Mouse (Mus musculus) hindbrain, embryonic 13.5 days (tissue): ENCODE data around the gene Ap2a2. TPM values are rescaled to one million over a fixed set of nuclear protein-coding genes. Genes with fewer than 3 reads are reported as not detected.
"Not testable (repeated sequence)": the region's sequence is repeated elsewhere in the genome, so short reads cannot be mapped to it uniquely, and the experiment has no call there.

Experiments used
- ATAC-seq: fragments of 200-750 bp; cut with Nextera tagmentation; 2 replicates; pipeline ENCODE4 v1.8.0; 2017; ENCODE audit warnings: moderate TSS enrichment; ENCODE audit not compliant: low FRiP score
- H3K27ac ChIP-seq: fragments of 300-500 bp; sonication (generic); 2 replicates; pipeline ENCODE4 v1.5.1; 2015; ENCODE audit warnings: inconsistent platforms, mild to moderate bottlenecking, moderate library complexity
- H3K27me3 ChIP-seq: fragments of 300-500 bp; sonication (generic); 2 replicates; pipeline ENCODE4 v1.6.1; 2015; ENCODE audit warnings: mild to moderate bottlenecking, inconsistent platforms
- H3K36me3 ChIP-seq: fragments of 300-500 bp; sonication (generic); 2 replicates; pipeline ENCODE4 v1.6.1; 2015; ENCODE audit warnings: mild to moderate bottlenecking, inconsistent platforms
- H3K4me1 ChIP-seq: fragments of 300-500 bp; sonication (generic); replicated peaks from 2 replicates; pipeline ENCODE4 v1.6.1; 2015; ENCODE audit warnings: inconsistent platforms
- H3K4me2 ChIP-seq: fragments of 300-500 bp; sonication (generic); 2 replicates; pipeline ENCODE4 v1.6.1; 2015; ENCODE audit warnings: inconsistent platforms, mild to moderate bottlenecking, moderate library complexity
- H3K4me3 ChIP-seq: fragments of 300-500 bp; sonication (generic); 2 replicates; pipeline ENCODE4 v1.5.1; 2015; ENCODE audit warnings: mild to moderate bottlenecking, inconsistent platforms
- H3K9ac ChIP-seq: fragments of 300-500 bp; sonication (generic); 2 replicates; pipeline ENCODE4 v1.6.1; 2015; ENCODE audit warnings: mild to moderate bottlenecking, inconsistent platforms
- H3K9me3 ChIP-seq: fragments of 300-500 bp; sonication (generic); 2 replicates; pipeline ENCODE4 v1.6.1; 2016; ENCODE audit warnings: inconsistent platforms
- WGBS: fragments of 180-500 bp; shearing (Covaris S2); methylation state at CpG from one replicate; pipeline ENCODE4 v1.1.7; 2015; 5-methylcytosine and 5-hydroxymethylcytosine counted together
- polyA plus RNA-seq: library from polyadenylated mRNA; unstranded; fragments of >200 nt; fragmentation: Nextera tagmentation; extraction: Ambion mirVana; gene quantifications from 2 replicates; pipeline ENCODE4 v1.2.1, GENCODE M21; 2015

Gene Ap2a2
- polyA plus RNA-seq, 1 experiment from 2014 or later, result 105 TPM

DNA sequence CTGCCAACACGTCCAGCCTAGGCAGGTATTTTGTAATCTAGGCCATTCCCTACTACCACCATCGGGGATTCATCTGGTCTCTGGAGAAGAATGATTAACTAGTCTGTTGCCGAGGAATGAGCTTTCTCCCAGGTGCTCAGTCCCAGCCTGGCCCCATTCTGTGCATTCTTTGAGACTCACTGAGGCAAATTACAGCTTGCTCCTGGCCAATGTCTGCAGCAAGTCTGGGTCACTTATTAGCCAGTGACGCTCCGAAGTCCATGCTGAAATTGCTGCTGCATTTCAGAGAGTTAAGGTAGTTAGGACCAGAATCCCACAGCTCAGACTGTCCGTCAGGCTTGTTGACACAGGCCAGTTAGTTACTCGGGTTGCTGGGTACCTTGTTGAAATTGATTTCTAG lies 19.4 kb downstream of the Ap2a2 start:
- 76% methylated on average over 7 of the region's 7 CpGs for WGBS
- Histone ChIP-seq H3K36me3 (peaks cover 4% of the 10 kb centered on the region), H3K9ac (no peak overlapping the region)

DNA sequence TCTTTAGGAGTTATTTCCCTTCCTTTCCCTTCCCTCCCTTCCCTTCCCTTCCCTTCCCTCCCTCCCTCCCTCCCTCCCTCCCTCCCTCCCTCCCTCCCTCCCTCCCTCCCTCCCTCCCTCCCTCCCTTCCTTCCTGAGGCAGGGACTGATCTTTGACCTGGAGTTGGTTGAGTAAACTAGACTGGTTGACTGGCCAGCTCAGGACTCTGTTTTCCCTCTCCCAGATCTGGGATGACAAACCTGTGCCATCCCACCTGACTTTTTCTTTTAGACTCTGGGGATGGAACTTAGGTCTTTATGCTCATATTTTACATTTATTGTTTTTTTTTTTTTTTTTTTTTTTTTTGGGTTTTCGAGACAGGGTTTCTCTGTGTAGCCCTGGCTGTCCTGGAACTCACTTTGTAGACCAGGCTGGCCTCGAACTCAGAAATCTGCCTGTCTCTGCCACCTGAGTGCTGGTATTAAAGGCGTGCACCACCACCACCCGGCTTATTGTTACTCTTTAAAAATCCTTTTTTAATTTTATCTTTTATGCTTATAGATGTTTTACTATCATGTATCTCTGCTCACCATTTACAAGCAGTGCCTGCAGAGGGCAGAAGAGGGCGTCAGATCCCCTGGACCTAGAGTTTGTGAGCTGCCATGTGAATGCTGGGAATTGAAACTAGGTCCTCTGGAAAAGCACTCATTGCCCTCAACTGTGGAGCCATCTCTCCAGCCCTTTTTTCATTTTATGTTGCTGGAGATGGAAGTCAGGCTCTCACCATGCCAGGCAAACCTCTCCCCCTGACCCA lies 22.3 kb downstream of the Ap2a2 start:
- Histone ChIP-seq H3K27me3 (no peaks in the 10 kb centered on the region), H3K4me2 (no peak overlapping the region), H3K27ac (no peak overlapping the region), H3K4me1 (no peaks in the 10 kb centered on the region), H3K9ac (no peak overlapping the region), H3K36me3 (peaks cover 14% of the 10 kb centered on the region), H3K9me3 (no peaks in the 10 kb centered on the region), H3K4me3 (no peak overlapping the region)
- 91% methylated on average over 4 of the region's 5 CpGs for WGBS
- ATAC-seq, result no peak

More for the DNA sequence above, 19.4 kb downstream of the Ap2a2 start:
- H3K4me2 ChIP-seq, result no peak overlapping the region
- no peak overlapping the region for H3K4me3 ChIP-seq
- H3K27ac ChIP-seq, result no peak overlapping the region
- H3K27me3 ChIP-seq, result no peaks in the 10 kb centered on the region
- ATAC-seq, result no peak
- no peaks in the 10 kb centered on the region for H3K9me3 ChIP-seq
- no peaks in the 10 kb centered on the region for H3K4me1 ChIP-seq

DNA sequence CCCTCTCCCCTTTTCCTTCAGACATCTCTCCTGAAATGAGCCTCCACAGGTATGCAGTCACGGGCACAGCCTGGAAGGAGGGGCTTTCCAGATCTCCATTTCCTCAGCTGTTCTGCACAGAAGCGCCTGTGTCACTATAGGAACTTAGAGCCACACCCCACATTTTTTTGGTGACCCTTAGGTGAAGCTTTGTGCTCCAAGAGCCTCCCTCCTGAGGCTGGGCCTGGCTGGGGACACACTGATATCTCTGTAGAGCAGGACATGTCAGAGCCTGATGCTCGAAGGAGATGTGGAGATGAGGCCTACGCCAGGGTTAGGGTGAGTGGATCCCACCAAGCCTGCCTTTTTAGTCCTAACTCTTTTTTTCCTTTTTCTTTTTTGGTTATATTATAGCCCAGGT lies 23.3 kb downstream of the Ap2a2 start:
- Histone ChIP-seq H3K9ac (no peak overlapping the region), H3K27ac (no peak overlapping the region), H3K27me3 (no peaks in the 10 kb centered on the region), H3K4me3 (no peak overlapping the region), H3K9me3 (no peaks in the 10 kb centered on the region), H3K36me3 (peaks cover 21% of the 10 kb centered on the region), H3K4me1 (no peaks in the 10 kb centered on the region), H3K4me2 (no peak overlapping the region)
- no peak for ATAC-seq
- 88% methylated on average over 4 of the region's 4 CpGs for WGBS

DNA sequence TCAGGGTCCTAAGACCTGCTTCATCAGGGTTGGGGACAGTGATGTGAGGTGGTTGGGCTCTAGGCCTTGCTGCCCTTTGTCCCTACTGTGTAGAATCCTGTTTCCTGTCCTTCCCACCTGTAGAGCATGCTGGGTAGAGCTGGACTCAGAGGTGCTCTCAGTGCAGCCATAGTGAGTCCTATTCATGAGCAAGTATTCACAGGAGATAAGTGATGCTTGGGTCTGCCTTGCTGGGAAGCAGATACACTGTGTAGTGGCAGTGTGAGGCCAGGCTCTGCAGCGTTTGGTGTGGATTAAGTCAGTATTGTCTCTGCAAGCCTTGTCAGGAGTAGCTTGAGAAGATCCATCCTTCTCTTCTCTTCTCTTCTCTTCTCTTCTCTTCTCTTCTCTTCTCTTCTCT lies 23.9 kb downstream of the Ap2a2 start:
- WGBS, result 84% methylated on average over 1 of the region's 1 CpGs
- H3K4me2 ChIP-seq, result no peak overlapping the region
- H3K4me3 ChIP-seq, result no peak overlapping the region
- ATAC-seq, result no peak
- H3K36me3 ChIP-seq, result peaks cover 27% of the 10 kb centered on the region
- H3K9ac ChIP-seq, result no peak overlapping the region
- H3K27me3 ChIP-seq, result no peaks in the 10 kb centered on the region
- no peaks in the 10 kb centered on the region for H3K4me1 ChIP-seq
- H3K27ac ChIP-seq, result no peak overlapping the region
- H3K9me3 ChIP-seq, result no peaks in the 10 kb centered on the region

DNA sequence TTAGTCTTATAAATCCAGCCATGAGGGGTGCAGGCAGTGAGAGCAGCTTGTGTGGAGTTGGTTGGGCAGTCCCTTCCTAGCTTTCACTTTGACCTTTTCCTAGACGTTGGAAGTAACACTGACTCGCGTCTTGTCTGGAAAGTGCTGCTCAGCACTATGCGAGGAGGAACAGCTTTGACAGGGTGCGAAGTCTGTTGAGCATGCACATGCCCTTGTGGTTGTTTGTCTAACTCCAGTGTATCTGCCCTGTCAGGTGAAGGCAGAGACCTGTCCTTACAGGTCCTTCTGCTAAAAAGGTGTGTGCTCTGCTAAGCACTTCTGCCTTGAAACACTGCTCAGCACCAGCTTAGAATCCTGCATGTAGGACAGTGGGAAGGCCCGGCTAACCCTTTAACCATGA lies 26.9 kb downstream of the Ap2a2 start:
- no peak overlapping the region for H3K4me3 ChIP-seq
- H3K4me1 ChIP-seq, result no peaks in the 10 kb centered on the region
- H3K9me3 ChIP-seq, result no peaks in the 10 kb centered on the region
- H3K27me3 ChIP-seq, result no peaks in the 10 kb centered on the region
- no peak overlapping the region for H3K27ac ChIP-seq
- no peak for ATAC-seq
- WGBS, result 96% methylated on average over 6 of the region's 6 CpGs
- no peak overlapping the region for H3K9ac ChIP-seq
- no peak overlapping the region for H3K4me2 ChIP-seq
- peaks cover 42% of the 10 kb centered on the region for H3K36me3 ChIP-seq

DNA sequence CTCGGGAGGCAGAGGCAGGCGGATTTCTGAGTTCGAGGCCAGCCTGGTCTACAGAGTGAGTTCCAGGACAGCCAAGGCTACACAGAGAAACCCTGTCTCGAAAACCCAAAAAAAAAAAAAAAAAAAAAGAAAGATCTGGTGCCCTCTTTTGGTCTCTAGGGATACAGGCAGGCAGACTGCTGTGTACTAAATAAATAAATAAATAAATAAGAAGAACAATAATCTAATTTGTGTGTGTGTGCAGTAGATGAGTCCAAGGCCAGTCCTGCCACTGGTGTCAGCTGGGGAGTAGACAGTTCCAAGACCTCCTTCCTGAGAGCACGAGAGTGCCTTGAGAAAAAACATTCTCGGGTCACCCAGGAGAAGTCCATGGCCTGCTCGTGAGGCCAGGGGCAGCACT lies 28.3 kb downstream of the Ap2a2 start:
- H3K4me3 ChIP-seq, H3K9ac ChIP-seq, H3K4me1 ChIP-seq, H3K27me3 ChIP-seq, H3K27ac ChIP-seq, H3K4me2 ChIP-seq, ATAC-seq, H3K9me3 ChIP-seq: not testable (repeated sequence)
- WGBS, result 96% methylated on average over 6 of the region's 7 CpGs
- peaks cover 48% of the 10 kb centered on the region for H3K36me3 ChIP-seq

DNA sequence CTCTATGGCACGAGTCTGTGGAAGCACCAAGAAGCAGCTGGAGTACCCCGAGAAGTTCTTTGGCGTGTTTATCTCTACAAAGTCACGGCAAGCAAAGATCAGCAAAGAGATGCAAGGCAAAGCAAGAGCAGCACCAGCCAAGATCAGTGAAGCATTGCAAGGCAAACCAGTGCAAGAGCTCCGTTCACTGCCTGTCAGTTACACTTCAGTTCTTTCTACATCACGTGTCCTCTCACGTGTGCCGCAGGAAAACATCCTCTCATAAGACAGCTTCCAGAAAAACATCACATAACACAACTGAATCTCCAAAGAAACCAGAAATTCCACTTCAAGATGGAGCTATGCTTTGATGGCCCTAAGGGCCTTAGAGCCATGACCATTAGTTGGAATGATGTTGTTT lies 29.0 kb downstream of the Ap2a2 start:
- Histone ChIP-seq H3K36me3 (peaks cover 44% of the 10 kb centered on the region), H3K27ac (no peak overlapping the region), H3K9ac (no peak overlapping the region), H3K4me1 (no peaks in the 10 kb centered on the region), H3K4me3 (no peak overlapping the region), H3K27me3 (no peaks in the 10 kb centered on the region), H3K9me3 (no peaks in the 10 kb centered on the region), H3K4me2 (no peak overlapping the region)
- WGBS, result 94% methylated on average over 8 of the region's 8 CpGs
- no peak for ATAC-seq

DNA sequence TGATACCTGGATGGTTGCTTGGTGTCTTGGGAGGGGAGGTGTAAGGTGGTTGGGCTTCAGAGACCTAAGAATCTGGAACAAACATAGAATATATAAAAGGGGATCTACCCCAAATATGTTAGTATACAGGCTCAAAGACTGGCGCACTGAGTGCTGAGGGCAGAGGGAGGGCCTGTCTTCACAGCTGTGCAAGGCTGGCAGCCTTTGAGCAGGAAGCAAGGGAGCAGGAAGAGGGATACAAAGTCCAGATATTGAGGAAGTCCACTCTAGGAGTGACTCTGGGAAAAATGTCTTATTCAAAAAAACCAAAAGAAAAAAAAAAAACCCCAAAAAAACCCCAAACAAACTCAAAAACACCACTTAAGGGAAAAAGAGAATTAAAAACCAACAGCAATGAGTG lies 30.1 kb downstream of the Ap2a2 start:
- ATAC-seq, result no peak
- no peaks in the 10 kb centered on the region for H3K9me3 ChIP-seq
- H3K4me2 ChIP-seq, result no peak overlapping the region
- no peaks in the 10 kb centered on the region for H3K27me3 ChIP-seq
- no peaks in the 10 kb centered on the region for H3K4me1 ChIP-seq
- no peak overlapping the region for H3K27ac ChIP-seq
- H3K4me3 ChIP-seq, result no peak overlapping the region
- 89% methylated on average over 1 of the region's 1 CpGs for WGBS
- H3K9ac ChIP-seq, result no peak overlapping the region
- H3K36me3 ChIP-seq, result peaks cover 54% of the 10 kb centered on the region

DNA sequence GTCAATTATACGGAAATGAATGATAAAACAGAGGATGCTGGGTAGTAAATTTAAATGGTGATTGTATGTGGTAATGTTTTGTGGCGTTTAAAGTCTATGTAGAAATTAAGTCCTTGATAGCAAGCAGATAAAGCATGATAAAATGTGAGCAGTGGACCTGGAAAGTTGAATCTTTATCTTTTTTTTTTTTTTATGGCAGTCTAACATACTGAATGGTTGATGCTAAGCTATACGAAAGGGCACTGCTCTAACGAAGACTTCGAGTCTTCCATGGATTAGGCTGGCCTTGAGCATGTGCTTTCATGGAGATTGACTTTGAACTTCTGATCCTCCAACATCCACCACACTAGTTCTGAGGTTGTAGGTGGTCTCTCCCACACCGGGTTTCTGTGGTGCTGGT lies 31.1 kb downstream of the Ap2a2 start:
- Histone ChIP-seq H3K4me1 (no peaks in the 10 kb centered on the region), H3K27ac (no peak overlapping the region), H3K4me3 (no peak overlapping the region), H3K9ac (no peak overlapping the region), H3K27me3 (no peaks in the 10 kb centered on the region), H3K36me3 (peaks cover 63% of the 10 kb centered on the region), H3K4me2 (no peak overlapping the region), H3K9me3 (no peaks in the 10 kb centered on the region)
- no peak for ATAC-seq
- WGBS, result 96% methylated on average over 6 of the region's 6 CpGs

DNA sequence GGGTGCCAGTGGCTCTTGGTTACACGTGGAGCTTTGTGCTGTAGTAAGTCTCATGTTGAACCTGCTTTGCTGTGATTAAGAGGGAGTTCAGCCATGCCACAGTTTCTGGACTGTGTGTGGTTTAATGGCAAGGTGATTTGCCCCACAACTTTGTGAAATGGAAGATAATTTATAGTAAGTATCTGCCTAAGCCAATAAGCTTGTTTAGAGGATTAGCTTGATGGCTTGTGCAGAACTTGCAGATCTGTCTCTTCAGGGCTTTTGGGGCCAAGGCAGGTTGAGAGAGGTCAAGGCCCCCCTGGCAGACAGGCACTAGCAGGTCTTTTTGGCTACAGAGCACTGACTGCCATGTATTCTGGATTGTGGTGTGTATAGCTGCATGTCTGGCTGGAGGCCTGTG lies 35.0 kb downstream of the Ap2a2 start:
- ATAC-seq, result no peak
- no peak overlapping the region for H3K9ac ChIP-seq
- no peak overlapping the region for H3K27ac ChIP-seq
- H3K9me3 ChIP-seq, result no peaks in the 10 kb centered on the region
- peaks cover 72% of the 10 kb centered on the region for H3K36me3 ChIP-seq
- H3K4me1 ChIP-seq, result no peaks in the 10 kb centered on the region
- H3K27me3 ChIP-seq, result no peaks in the 10 kb centered on the region
- WGBS, result 86% methylated on average over 1 of the region's 1 CpGs
- no peak overlapping the region for H3K4me3 ChIP-seq
- H3K4me2 ChIP-seq, result no peak overlapping the region

DNA sequence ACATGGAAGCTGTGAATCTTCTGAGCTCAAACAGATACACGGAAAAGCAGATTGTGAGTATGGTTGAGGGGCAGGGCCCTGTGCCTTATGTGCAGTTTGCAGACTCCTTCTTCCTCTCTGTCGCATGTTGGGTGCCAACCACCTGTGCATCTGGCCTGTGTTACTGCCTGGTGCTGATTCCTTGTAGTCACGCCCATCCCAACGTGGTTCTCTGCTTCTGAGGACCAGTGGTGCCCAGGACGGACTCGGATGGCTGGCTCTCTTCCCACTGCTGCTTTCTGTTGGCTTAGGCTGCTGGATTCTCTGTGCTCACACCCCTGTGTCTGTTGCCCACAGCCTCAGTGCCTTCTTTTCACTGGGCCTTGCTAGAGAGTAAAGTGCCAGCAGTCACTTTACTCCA lies 35.6 kb downstream of the Ap2a2 start:
- no peak overlapping the region for H3K9ac ChIP-seq
- H3K4me1 ChIP-seq, result no peaks in the 10 kb centered on the region
- H3K36me3 ChIP-seq, result peaks cover 78% of the 10 kb centered on the region
- WGBS, result 93% methylated on average over 6 of the region's 6 CpGs
- no peak overlapping the region for H3K27ac ChIP-seq
- no peak for ATAC-seq
- no peak overlapping the region for H3K4me2 ChIP-seq
- H3K27me3 ChIP-seq, result no peaks in the 10 kb centered on the region
- no peaks in the 10 kb centered on the region for H3K9me3 ChIP-seq
- H3K4me3 ChIP-seq, result no peak overlapping the region

DNA sequence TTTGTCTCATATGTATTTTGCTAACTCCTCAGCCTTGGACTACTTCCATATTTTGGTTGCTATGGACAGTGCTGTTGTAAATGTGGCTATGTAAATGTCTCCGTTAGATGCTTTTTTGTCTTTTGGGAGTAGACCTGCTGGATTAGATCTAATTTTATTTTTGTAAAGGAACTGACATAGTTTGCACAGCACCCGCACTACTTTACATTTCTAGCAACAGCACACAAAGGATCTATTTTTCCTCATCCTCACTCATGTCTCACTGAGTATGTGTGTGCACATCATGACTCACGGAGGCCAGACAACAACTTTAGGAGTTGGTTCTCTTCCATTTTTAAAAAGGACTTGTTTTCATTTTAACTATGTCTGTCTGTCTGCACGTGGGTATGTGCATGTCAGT lies 45.7 kb downstream of the Ap2a2 start:
- H3K27me3 ChIP-seq, result no peaks in the 10 kb centered on the region
- no peak overlapping the region for H3K4me3 ChIP-seq
- H3K27ac ChIP-seq, result no peak overlapping the region
- no peak overlapping the region for H3K9ac ChIP-seq
- no peak for ATAC-seq
- 88% methylated on average over 4 of the region's 4 CpGs for WGBS
- peaks cover 78% of the 10 kb centered on the region for H3K36me3 ChIP-seq
- no peak overlapping the region for H3K4me2 ChIP-seq
- peaks cover 7% of the 10 kb centered on the region for H3K4me1 ChIP-seq
- H3K9me3 ChIP-seq, result no peaks in the 10 kb centered on the region

DNA sequence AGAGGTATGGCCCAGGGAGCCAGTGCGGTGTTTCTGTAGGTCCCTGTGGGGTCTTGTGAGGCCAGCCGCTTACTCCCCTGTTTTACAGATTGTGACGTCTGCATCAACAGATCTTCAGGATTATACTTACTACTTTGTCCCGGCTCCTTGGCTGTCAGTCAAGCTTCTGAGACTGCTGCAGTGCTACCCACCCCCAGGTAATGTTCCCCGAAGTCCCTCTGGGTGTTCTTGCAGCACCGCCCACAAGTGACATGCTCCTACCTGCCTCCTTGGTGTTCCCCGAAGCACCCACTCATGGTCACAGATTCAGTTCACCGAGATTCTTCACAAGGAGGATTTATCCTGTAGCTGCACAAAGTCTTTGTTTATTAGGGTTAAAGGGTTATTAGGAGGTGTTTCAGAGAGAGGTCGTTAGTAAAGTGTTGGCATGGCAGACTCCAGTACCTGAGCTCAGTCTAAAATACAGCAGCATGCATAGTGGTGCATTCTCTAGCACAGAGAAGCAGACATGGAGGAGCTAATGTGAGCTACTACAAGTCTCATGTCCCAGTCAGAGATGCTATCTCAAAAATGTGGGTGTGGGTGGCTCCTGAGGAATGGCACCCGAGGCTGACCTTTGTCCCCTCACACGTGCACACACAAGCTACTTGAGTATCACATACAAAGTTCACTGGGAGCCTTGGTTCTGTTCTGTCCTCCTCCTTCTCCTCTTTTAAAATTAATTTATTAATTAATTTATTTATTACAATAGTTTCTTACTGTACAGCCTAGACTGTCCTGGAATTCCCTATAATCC lies 47.9 kb downstream of the Ap2a2 start:
- Histone ChIP-seq H3K4me1 (peaks cover 7% of the 10 kb centered on the region), H3K9me3 (no peaks in the 10 kb centered on the region), H3K4me3 (no peak overlapping the region), H3K27ac (no peak overlapping the region), H3K9ac (no peak overlapping the region), H3K27me3 (no peaks in the 10 kb centered on the region), H3K4me2 (no peak overlapping the region), H3K36me3 (peaks cover 80% of the 10 kb centered on the region)
- 92% methylated on average over 11 of the region's 11 CpGs for WGBS
- no peak for ATAC-seq
